Mouse (Mus musculus): Measurements from ENCODE around the gene Dnajc3.

DNA sequence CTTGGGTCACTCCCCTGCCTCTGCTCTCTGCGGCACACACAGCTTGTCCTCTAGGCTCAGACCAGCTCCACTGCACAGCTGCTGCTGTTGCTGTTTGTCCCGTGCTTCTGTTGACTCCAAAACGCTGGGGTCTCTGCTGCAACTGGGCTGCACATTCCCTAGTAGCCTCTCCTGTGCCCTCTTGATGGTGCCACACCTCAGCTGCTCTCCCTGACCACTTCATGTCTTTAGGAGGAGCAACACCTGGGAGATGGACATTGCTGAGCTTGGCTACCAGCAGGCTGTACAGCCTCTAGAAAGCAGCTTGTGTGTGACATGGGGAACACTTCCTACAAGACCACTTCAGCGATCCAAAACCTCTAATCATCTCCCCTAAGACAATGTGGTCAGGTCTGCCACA is 46.4 kb downstream of the Dnajc3 start:
- TF ChIP-seq POLR2A (IDR thresholded peaks at IDR 0.05; ENCODE audit: low read depth, low read length) (no peak), CTCF (IDR thresholded peaks at IDR 0.05; ENCODE audit: extremely low read depth, insufficient read length, insufficient replicate concordance, low read depth, low read length) (no peak)

Measured in small intestine, adult 2 months (tissue).